Mouse (Mus musculus) cerebellum, adult 9-11 months (tissue): ENCODE results near the gene Wdr72.

ENCODE experiments used
- DNase-seq: peaks from one replicate; pipeline ENCODE4 v3.0.0; 2022

Gene Wdr72

GRCm38 (mm10) chr9:74109761-74110460 lies at the start of gene Wdr72:
Gene Wdr72 (plus strand): TSS chr9:74110356.
- no peak for DNase-seq

DNA sequence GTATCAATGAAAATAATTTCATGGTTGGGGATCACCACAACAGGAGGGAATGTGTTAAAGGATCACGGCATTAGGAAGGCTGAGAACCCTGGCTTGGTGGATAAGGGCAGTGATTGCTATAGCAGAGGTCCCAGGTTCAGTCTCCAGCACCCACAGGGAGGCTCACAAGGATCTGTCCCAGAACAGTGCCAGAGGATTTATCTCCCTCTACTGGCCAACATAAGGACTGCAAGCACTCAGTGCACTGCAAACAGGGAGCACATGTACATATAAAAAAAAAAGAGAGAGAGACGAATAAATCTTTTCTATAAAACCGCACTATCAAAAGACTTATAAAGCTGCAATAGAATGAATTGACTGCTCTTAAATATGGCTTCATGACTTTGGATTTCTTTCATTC lies 43.9 kb upstream of the Wdr72 start:
- no peak for DNase-seq

DNA sequence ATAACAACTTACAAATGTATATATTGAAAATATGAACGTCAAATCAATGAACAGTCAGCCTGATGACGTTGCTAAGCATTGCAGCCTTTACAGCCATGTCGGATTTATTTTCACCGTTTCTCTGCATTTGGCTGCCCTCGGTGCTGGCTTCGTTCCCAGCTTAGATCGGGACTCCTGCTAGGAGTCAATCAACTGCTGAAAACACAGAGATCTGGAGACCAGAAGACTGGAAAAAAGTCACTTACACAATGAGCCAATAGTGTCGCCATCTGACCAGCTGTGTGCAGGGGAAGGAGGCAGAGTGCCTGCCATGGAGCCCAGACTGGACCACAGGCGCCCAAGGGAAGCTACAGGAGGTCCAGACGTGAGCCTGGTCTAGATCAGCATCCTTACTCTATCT lies 43.4 kb upstream of the Wdr72 start:
- no peak for DNase-seq

GRCm38 (mm10) chr9:74075958-74076357 lies 34.2 kb upstream of the Wdr72 start:
- DNase-seq, result no peak

DNA sequence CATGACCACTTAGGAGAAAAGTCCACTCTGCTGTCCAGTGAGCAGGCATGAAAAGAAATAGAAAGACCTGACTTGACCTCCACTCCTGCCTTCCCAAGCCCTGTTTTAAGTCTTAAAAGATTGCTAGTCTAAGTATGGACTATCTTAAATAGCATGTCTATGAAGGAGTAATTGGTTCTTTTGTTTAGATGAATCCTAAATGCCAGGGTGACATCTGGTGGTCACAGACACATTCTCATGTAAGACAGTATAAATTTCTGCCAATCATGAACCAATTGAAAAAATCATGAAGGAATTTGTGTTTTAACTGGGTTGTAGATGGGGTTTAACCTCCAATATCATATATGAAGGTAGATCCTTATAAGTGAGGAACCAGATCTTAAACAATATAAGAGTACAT lies 31.7 kb upstream of the Wdr72 start:
- no peak for DNase-seq

- DNase-seq, result no peak
These were observed 29.9 kb upstream of the Wdr72 start for GRCm38 (mm10) chr9:74080241-74080640.

GRCm38 (mm10) chr9:74101591-74101990 lies 8.6 kb upstream of the Wdr72 start:
- DNase-seq, result no peak

GRCm38 (mm10) chr9:74102615-74103014 lies 7.5 kb upstream of the Wdr72 start:
- DNase-seq, result no peak

DNA sequence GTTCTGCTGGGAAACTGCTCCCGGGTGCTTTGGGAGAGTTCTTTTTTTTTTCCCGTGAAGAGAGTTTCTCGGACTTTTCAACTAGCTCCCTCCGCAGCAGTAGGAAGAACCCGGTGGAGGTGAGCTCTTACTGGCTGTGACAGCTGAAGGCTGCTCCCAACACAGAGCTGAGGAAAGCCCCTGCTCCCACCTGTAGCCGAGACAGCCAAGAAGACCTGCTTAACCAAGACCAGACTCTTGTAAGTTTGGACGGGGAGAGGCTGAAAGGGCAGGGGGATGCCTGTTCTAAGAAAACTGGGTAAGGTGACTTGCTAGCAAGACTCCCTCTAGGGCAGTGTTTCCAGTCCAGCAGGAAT lies 283 bp downstream of the Wdr72 start:
- DNase-seq, result no peak

DNA sequence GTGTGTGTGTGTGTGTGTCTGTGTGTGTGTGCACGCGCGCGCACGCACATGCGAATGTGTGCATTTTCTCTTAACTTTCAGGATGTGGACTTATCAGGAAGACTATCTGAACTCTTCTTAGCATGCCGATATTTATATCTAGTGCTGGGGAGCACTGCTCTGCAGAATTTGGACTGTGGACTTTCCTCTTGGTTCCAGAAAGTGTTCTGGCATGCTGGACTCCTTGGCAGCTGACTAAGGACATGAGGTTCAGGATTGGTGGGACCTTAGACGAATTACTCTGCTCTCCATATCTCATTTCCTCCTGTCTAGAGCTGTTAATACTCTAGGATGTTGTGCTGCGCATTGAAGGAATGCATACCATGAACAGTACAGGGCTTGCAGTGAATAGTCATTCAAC lies 2.4 kb downstream of the Wdr72 start:
- no peak for DNase-seq

DNA sequence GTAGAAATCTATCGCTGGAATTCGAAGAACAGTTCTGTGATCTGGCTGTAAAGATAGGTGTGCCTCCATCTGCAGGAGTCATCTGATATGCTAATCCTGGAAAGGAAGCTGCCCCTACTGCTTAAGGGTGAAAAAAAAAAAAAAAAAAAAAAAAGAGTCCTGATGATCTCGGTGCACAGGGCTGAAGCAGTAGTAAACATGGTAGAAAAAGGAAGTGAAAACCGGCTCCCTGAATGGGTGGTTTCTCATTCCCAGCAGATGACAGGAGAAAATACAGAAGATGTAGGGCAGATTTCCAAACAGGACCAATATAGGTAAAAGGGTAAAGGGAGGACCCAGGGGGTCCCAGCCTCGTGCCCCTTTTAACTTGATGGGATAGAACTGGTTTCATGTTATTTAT lies 16.1 kb downstream of the Wdr72 start:
- no peak for DNase-seq

DNA sequence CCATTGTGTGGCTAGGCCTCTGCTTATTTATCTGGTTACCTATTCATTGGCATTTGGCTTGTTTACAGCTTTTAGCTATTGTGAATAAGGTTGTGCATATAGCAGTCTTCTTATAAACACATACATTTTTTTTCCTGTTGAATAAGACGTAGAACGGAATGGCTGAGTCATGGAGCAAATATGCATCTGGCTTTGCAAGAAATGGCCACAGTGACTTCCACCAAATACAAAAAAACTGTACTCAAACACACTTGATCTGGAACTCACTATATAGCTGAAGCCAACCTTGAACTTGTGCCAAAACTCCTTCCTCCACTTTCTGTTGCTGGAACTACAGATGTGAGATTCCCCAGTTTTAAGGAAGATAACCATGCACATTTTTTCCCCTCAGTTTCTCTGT lies 23.9 kb downstream of the Wdr72 start:
- DNase-seq, result no peak

DNA sequence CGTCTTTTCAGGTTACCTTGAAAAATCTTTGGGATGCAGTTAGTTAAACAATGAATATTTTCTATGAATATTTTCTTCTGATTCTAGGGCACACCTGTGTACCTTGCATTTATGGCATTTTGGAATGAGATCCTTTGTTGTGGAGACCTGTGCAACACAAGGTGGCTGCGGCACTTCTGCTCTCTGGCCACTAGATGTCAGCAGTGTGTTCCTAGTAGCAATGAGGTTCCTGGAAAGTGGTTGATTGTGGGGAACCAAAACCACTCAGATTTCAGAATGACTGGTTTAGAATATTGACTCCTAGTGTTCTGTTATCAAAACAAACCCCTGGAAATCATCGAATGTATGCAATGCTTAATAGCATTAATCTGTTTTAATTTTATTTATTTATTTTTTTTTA lies 31.7 kb downstream of the Wdr72 start:
- DNase-seq, result peak; percentile 27

DNA sequence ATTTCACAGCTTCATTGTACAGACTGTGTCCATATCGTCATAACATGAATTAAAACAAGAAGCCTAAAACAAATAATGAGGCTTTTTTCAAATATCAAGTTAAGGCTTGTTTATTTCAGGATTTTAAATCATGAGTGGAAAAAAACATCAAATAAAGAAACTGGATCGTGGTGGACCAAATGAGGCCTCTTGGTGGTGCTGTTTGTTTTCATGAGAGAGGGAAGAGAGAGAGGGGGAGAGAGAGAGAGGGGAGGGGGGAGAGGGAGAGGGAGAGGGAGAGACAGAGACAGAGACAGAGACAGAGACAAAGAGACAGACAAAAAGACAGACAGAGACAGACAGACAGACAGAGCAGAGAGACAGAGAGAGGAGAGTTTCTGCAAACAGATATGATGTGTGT lies 32.5 kb downstream of the Wdr72 start:
- DNase-seq, result no peak

DNA sequence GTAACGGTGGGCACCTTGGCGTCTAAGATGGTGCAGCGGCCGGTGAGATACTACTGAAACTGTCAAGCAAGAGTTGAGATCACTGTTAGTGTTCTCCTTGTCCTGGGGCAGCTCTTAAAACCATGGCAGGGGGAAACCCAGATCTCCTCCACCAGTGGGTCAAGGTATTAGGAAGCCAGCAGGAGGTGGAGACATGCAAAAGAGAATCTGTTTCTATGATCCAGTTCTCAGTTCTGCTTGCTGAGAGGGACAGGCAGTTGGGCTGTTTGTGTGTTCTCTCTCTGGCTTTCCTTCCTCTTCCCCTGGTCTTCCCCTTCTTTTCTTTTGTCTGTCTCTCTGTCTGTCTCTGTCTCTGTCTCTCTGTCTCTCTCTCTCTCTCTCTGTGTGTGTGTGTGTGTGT lies 35.0 kb downstream of the Wdr72 start:
- DNase-seq, result no peak

- DNase-seq, result no peak
These were observed 38.1 kb downstream of the Wdr72 start for GRCm38 (mm10) chr9:74148306-74148705.

DNA sequence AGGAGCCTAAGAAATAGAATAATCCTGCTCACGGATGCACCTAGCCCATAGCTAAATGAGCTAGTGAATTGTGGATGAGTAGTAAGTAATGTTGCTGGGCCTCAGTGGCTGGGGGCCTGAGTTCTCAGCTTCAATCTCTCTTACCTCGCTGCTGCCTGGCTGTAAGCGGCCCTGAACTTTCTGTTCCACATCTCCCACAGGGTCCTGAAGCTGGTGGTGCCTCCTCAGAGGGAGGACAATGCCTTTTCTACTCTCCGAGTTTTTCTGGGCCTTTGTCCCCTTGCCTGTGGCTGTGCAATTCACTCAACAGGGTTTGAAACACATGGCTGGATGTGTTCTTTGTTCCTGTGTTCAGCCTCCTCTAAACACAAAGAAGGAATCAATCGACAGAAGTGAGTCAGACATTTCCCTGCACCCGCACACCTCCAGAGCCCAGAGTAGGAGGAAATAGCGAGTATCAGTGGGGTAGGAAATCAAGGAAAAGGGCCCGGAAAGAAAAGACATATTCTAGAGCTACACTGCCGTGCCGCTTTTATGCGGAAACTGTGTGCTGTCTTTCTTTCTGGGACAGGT lies 50.3 kb downstream of the Wdr72 start:
- no peak for DNase-seq

- no peak for DNase-seq
These were observed 55.5 kb downstream of the Wdr72 start for GRCm38 (mm10) chr9:74165697-74166096.

- no peak for DNase-seq
These were observed 59.7 kb downstream of the Wdr72 start for GRCm38 (mm10) chr9:74169904-74170303.

DNA sequence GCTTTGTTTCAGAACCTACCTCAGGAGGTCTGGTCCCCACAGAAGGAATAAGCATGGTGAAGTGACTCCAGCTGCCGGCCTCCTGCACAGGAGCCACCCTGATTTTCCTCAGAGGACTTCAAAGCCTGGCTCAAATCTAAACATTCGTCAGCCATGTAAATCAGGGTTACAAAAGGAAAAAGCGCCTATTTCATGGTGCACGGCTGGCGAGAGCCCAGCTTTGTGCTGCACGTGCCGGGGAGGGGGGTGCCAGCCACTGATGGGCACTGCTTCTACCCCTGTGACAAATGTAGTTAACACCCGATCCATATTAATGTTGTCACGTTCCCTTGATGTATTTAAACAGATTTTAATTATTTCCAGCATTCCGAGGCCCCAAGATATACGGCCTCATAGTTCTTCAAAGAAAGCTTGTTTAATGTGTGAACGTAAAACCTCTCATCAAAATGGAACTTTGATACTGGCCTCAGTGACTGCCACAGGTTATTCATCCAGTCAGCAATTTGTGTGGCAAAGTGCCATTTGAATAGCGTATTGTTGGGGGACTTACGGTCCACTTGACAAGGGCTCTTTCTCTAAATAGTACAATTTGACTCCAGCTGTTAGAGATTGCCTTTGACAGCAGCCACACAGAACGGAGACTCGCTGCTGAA lies 76.7 kb downstream of the Wdr72 start:
- no peak for DNase-seq

- no peak for DNase-seq
These were observed 77.4 kb downstream of the Wdr72 start for GRCm38 (mm10) chr9:74187401-74188029.

DNA sequence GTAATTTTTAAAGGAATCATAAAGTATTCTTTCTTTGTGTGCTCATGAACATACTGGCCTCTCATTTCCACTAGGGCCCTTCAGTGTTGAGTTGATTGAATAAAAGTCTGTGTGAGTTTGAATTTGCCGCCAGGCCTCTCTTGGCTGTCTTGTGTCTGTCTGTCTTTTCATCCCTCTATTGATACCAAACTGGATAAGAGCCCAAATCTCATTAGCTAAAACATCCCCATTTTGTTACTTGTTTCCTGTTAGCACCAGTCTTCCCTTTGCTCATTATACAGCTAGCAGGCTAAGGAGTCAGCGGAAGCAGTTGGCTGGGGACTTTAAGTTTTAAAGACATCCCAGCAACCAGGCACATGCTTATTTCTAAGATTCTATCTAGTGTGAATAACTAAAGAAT lies 84.7 kb downstream of the Wdr72 start:
- DNase-seq, result no peak

- no peak for DNase-seq
These were observed 118.1 kb downstream of the Wdr72 start for GRCm38 (mm10) chr9:74228272-74228671.

DNA sequence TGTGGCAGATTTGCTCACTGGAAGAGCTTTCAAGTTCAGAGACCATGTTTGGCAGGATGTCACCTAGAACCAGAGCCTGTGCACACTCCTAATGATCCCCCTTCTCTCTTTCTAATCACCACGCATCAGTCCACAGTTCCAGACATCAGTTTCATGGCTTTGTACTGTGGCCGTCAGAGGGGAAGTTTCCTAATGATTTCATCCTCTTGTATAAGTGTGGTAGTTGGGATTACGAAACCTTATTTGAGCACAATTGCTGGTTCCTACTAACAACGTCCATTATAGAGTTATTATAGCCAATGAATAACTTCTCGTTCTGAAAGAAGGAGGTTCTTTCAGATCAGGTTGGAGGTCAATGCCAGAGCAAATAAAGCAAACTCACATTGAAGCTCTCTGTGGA lies 131.1 kb downstream of the Wdr72 start:
- DNase-seq, result no peak
